Mouse (Mus musculus) hindbrain, embryonic 16.5 days (tissue): Measurements from ENCODE around the gene Fgd1. TPM values are rescaled to one million over a fixed set of nuclear protein-coding genes. Genes with fewer than 3 reads are reported as not detected.
A peak's percentile ranks its signal among the peaks of the same experiment; 100 is the strongest.

Source experiments
- ATAC-seq: fragments of 200-750 bp; cut with Nextera tagmentation; 2 replicates; pipeline ENCODE4 v1.8.0; 2017; ENCODE audit warnings: moderate TSS enrichment, moderate library complexity
- H3K27ac ChIP-seq: fragments of 300-500 bp; sonication (generic); 2 replicates; pipeline ENCODE4 v1.5.1; 2014; ENCODE audit warnings: low read depth, mild to moderate bottlenecking, control low read depth, low read length, moderate library complexity
- H3K27me3 ChIP-seq: fragments of 300-500 bp; sonication (generic); replicated peaks from 2 replicates; pipeline ENCODE4 v1.6.1; 2014; ENCODE audit warnings: low read length; ENCODE audit not compliant: control insufficient read depth, insufficient read depth
- H3K36me3 ChIP-seq: fragments of 300-500 bp; sonication (generic); 2 replicates; pipeline ENCODE4 v1.6.1; 2014; ENCODE audit warnings: mild to moderate bottlenecking, low read length, moderate library complexity, mixed read lengths; ENCODE audit not compliant: control insufficient read depth, insufficient read depth
- H3K4me1 ChIP-seq: fragments of 300-500 bp; sonication (generic); 2 replicates; pipeline ENCODE4 v1.6.1; 2014; ENCODE audit warnings: low read depth, low read length; ENCODE audit not compliant: control insufficient read depth, insufficient read depth
- H3K4me2 ChIP-seq: fragments of 300-500 bp; sonication (generic); 2 replicates; pipeline ENCODE4 v1.6.1; 2014; ENCODE audit warnings: mild to moderate bottlenecking, low read length, control low read depth, moderate library complexity
- H3K4me3 ChIP-seq: fragments of 300-500 bp; sonication (generic); 2 replicates; pipeline ENCODE4 v1.5.1; 2014; ENCODE audit warnings: mild to moderate bottlenecking, low read length, control low read depth, moderate library complexity
- H3K9ac ChIP-seq: fragments of 300-500 bp; sonication (generic); 2 replicates; pipeline ENCODE4 v1.6.1; 2014; ENCODE audit warnings: low read depth, mild to moderate bottlenecking, control low read depth, low read length, moderate library complexity
- H3K9me3 ChIP-seq: fragments of 300-500 bp; sonication (generic); 2 replicates; pipeline ENCODE4 v1.6.1; 2014; ENCODE audit warnings: mild to moderate bottlenecking, low read length, moderate library complexity; ENCODE audit not compliant: control insufficient read depth
- WGBS: fragments of 180-500 bp; shearing (Covaris S2); extraction: QIAGEN DNeasy Blood & Tissue Kit; methylation state at CpG from one replicate; pipeline ENCODE4 v1.1.7; 2014; 5-methylcytosine and 5-hydroxymethylcytosine counted together
- polyA plus RNA-seq: library from polyadenylated mRNA; unstranded; fragments of >200 nt; fragmentation: Nextera tagmentation; extraction: Ambion mirVana; gene quantifications from 2 replicates; pipeline ENCODE4 v1.2.1, GENCODE M21; 2015

The Fgd1 gene
- polyA plus RNA-seq, 1 experiment from 2014 or later: 12.8 TPM

DNA sequence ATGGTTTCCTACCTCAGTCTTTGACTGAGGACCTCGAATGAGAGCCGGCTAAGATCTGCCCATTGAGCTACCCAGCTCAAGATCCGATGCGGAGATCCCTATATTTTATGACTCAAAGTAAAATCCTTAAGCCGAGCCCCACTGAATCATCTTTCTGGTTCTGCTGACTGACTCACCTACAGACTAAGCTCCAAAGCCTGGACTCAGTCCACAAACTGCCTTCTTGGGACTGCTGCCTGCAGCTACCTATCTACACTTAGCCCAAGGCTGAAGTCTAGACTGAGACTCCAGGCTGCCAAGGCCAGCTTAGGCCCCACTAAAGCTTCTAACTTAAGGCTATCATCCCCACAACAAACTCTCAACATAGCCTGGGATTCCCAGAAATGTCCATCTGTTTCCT lies 30.1 kb downstream of the Fgd1 start:
- H3K9ac ChIP-seq: no peak overlapping the region
- no peaks in the 10 kb centered on the region for H3K9me3 ChIP-seq
- no peaks in the 10 kb centered on the region for H3K27me3 ChIP-seq
- ATAC-seq: no peak
- H3K36me3 ChIP-seq: peaks cover 3% of the 10 kb centered on the region
- H3K4me3 ChIP-seq: no peak overlapping the region
- no peak overlapping the region for H3K27ac ChIP-seq
- H3K4me1 ChIP-seq: no peaks in the 10 kb centered on the region
- no peak overlapping the region for H3K4me2 ChIP-seq
- WGBS: 97% methylated on average over 5 of the region's 5 CpGs

- Histone ChIP-seq H3K9me3 (no peaks in the 10 kb centered on the region), H3K4me2 (no peak overlapping the region), H3K9ac (no peak overlapping the region), H3K27me3 (no peaks in the 10 kb centered on the region), H3K36me3 (peaks cover 2% of the 10 kb centered on the region), H3K4me3 (no peak overlapping the region), H3K27ac (no peak overlapping the region), H3K4me1 (no peaks in the 10 kb centered on the region)
- 53% methylated on average over 4 of the region's 4 CpGs for WGBS
- ATAC-seq: peak; percentile 24; the same call in 1 of the 2 replicates
Measured at GRCm38 (mm10) chrX:151076941-151077485, 31.1 kb downstream of the Fgd1 start.

DNA sequence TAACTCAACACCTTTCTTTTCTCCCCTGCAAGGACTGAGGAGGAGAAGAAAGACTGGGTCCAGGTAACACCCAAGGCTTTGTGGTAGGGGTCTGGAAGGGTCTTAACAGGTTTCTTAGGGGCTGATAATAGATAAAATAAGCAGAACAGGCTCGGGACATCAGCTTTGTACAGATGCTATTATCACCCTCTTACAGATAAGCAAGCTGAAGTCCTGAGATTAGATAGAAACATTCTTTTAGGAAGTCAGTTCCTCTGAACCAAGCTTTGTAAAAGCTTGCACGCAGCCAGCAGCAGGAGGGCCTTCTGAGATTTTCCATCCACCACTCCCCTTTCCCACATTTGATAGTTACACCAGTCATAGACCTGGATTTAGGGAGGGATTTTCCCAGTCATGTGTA lies 39.6 kb downstream of the Fgd1 start:
- WGBS: 80% methylated on average over 2 of the region's 2 CpGs
- H3K36me3 ChIP-seq: peaks cover 5% of the 10 kb centered on the region; the same call in 1 of the 2 replicates
- no peak overlapping the region for H3K27ac ChIP-seq
- no peak overlapping the region for H3K4me3 ChIP-seq
- no peaks in the 10 kb centered on the region for H3K27me3 ChIP-seq
- H3K9ac ChIP-seq: no peak overlapping the region
- ATAC-seq: no peak
- H3K4me2 ChIP-seq: no peak overlapping the region
- H3K4me1 ChIP-seq: no peaks in the 10 kb centered on the region
- H3K9me3 ChIP-seq: no peaks in the 10 kb centered on the region

- no peak overlapping the region for H3K27ac ChIP-seq
- H3K4me3 ChIP-seq: no peak overlapping the region
- WGBS: 67% methylated on average over 1 of the region's 1 CpGs
- no peaks in the 10 kb centered on the region for H3K9me3 ChIP-seq
- no peak overlapping the region for H3K9ac ChIP-seq
- H3K4me2 ChIP-seq: no peak overlapping the region
- no peak for ATAC-seq
- H3K4me1 ChIP-seq: no peaks in the 10 kb centered on the region
- peaks cover 5% of the 10 kb centered on the region; the same call in 1 of the 2 replicates for H3K36me3 ChIP-seq
- no peaks in the 10 kb centered on the region for H3K27me3 ChIP-seq
Measured at GRCm38 (mm10) chrX:151087418-151087817, 41.5 kb downstream of the Fgd1 start.

DNA sequence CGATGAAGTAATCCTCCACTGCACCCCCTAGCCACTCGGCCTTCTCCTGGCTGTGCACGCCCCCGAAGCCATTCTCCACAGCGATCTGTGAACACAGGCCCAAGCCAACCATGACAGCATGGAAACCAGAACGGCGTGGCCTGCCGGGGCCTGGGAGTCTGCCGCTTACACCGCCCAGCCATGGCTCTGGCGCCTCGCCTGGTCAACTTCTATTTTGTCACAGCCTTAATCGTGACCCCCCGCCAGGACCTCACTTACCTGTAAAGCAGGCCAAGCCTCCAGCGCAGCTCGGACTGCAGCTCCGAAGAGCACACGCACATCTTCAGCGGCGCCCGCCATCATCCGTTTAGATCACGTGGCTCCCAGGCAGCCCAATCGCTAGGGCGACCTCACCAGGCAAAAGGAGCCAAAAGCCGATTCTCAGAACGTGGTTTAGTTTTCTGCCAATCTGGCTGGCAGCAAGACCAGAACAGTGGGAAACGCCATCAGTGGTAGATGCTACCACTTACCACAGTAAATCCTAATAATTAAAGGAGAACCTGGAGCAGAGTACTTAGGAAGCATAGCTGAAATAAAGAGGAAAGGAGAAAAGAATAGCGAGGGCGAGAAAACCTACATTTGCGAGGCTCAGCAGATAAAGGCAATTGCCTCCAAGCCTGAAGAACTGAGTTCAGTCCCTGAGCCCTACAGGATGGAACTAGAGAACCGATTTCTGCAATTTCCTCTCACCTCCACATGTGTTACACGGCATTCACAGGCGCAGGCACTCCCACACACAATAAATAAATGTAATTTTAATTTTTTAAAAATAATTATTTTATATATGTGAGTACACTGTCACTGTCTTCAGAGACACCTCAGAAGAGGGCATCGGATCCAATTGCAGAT lies 50.5 kb downstream of the Fgd1 start, which contains the start of gene Tsr2:
Tsr2 (minus strand) TSS at position 373 of the 888 bp plus-strand sequence.
- Histone ChIP-seq H3K4me3 (peak within 1 kb of the TSS; percentile 68), H3K9me3 (no peaks in the 10 kb centered on the region), H3K36me3 (no peaks in the 10 kb centered on the region), H3K4me1 (peaks cover 3% of the 10 kb centered on the region), H3K4me2 (peak within 1 kb of the TSS; percentile 60), H3K27me3 (no peaks in the 10 kb centered on the region), H3K9ac (peak within 1 kb of the TSS; percentile 71), H3K27ac (peak within 1 kb of the TSS; percentile 48; the same call in 1 of the 2 replicates)
- WGBS: 25% methylated on average over 32 of the region's 35 CpGs
- ATAC-seq: peak; percentile 97

DNA sequence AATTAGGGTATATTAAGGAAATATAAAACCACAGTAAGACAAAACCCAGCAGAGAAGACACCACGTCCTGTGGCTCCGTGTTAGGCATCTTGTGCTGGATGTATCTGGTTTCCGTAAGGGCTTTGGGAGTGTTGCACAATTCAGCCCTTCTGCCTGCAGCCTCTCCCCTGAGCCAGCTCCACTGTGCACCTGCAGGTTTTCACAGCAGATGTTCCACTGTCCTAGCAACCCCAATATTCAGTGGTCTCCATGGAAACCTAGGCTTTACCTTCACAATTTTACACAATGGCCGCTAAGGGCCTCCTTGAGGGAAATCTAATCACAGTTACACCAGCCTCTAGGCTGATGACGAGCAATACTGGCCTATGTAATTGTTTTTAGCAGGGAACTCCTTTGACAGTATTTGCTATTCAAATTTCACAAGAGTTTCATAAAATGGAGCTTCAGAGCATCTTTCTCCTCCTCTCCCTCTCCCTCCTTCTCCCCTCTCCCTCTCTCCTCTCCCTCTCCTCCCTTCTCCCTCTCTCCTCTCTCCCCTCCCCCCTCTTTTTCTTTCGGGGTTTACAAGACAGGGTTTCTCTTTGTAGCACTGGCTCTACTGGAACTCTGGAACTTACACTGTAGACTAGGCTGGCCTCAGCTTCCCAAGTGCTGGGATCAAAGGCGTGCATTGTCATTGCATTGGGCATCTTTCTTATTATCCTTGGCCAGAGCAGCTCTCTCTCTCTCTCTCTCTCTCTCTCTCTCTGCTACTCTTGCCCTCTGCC lies 61.5 kb downstream of the Fgd1 start:
- no peak overlapping the region for H3K9ac ChIP-seq
- peak; percentile 79 for ATAC-seq
- 48% methylated on average over 7 of the region's 7 CpGs for WGBS

DNA sequence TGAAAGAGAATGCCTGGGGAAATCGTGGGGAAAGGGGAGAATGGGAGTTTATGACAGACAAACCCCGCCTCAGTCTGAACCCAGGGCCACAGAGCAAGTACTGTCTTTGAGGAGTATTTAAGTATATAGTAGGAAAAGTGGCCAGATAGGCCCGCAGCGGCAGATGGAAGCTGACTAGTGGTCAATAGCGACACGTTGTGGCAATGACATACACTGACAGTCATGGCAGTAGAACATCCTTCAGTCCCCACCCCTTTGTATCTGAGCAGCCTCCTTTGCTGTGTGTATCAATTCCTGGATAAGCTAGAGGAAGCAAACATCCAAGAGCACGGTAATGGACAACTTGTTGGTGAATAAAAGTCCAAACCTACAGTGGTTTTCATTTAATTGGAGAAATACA lies 70.8 kb downstream of the Fgd1 start:
- Histone ChIP-seq H3K27ac (no peak overlapping the region), H3K27me3 (no peaks in the 10 kb centered on the region), H3K9ac (no peak overlapping the region), H3K36me3 (no peaks in the 10 kb centered on the region), H3K9me3 (no peaks in the 10 kb centered on the region), H3K4me2 (no peak overlapping the region), H3K4me1 (no peaks in the 10 kb centered on the region), H3K4me3 (no peak overlapping the region)
- peak; percentile 68; the same call in 1 of the 2 replicates for ATAC-seq
- 21% methylated on average over 7 of the region's 7 CpGs for WGBS

More for the DNA sequence above, 61.5 kb downstream of the Fgd1 start:
- Histone ChIP-seq H3K4me3 (no peak overlapping the region), H3K4me1 (no peaks in the 10 kb centered on the region), H3K9me3 (no peaks in the 10 kb centered on the region), H3K4me2 (no peak overlapping the region), H3K27me3 (no peaks in the 10 kb centered on the region; the same call in 1 of the 2 replicates), H3K36me3 (no peaks in the 10 kb centered on the region), H3K27ac (peak overlapping the region; percentile 51)

- Histone ChIP-seq H3K9me3 (no peaks in the 10 kb centered on the region), H3K9ac (no peak overlapping the region), H3K36me3 (no peaks in the 10 kb centered on the region), H3K4me3 (no peak overlapping the region), H3K27ac (no peak overlapping the region), H3K4me2 (no peak overlapping the region), H3K4me1 (no peaks in the 10 kb centered on the region), H3K27me3 (no peaks in the 10 kb centered on the region)
- no peak for ATAC-seq
- 9% methylated on average over 2 of the region's 2 CpGs for WGBS
Measured at GRCm38 (mm10) chrX:151117432-151117831, 71.5 kb downstream of the Fgd1 start.

DNA sequence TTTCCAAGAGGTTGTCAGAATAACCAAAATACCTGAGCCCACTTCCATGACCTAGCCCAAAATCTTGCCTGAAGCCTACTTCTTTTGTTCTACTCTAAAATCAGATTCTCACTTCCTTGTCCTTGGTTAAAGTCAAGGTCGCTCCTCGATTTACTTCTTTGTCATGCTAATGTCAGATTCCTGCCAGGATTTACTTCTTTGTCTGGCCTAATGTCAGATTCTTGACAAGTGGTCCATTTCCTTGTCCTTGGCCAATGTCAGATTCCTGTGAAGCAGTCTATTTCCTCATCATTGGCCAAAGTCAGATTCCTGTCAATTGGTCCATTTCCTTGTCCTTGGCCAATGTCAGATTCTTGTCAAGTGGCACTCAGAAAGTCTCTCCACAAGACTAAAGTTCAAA lies 78.0 kb downstream of the Fgd1 start:
- no peak overlapping the region for H3K4me3 ChIP-seq
- no peaks in the 10 kb centered on the region for H3K4me1 ChIP-seq
- ATAC-seq: no peak
- H3K27ac ChIP-seq: no peak overlapping the region
- H3K36me3 ChIP-seq: no peaks in the 10 kb centered on the region
- H3K9me3 ChIP-seq: no peaks in the 10 kb centered on the region
- H3K9ac ChIP-seq: no peak overlapping the region
- 59% methylated on average over 2 of the region's 2 CpGs for WGBS
- H3K4me2 ChIP-seq: no peak overlapping the region
- H3K27me3 ChIP-seq: no peaks in the 10 kb centered on the region
